Mouse (Mus musculus) adrenal gland, postnatal 25 days (tissue): Measurements from ENCODE around the gene Nptxr. TPM values are rescaled to one million over a fixed set of nuclear protein-coding genes. Genes with fewer than 3 reads are reported as not detected.
A peak's percentile ranks its signal among the peaks of the same experiment; 100 is the strongest.
"Not testable (repeated sequence)": the region's sequence is repeated elsewhere in the genome, so short reads cannot be mapped to it uniquely, and the experiment has no call there.

Experiments used
- DNase-seq: peaks from one replicate; pipeline ENCODE4 v3.0.0; 2021; ENCODE audit warnings: mixed read lengths
- total RNA-seq: library from RNA; stranded (reverse); gene quantifications from 2 replicates; pipeline ENCODE4 v1.2.3, GENCODE M21; 2021

The Nptxr gene
- total RNA-seq, 1 experiment from 2014 or later = 6.8 TPM

DNA sequence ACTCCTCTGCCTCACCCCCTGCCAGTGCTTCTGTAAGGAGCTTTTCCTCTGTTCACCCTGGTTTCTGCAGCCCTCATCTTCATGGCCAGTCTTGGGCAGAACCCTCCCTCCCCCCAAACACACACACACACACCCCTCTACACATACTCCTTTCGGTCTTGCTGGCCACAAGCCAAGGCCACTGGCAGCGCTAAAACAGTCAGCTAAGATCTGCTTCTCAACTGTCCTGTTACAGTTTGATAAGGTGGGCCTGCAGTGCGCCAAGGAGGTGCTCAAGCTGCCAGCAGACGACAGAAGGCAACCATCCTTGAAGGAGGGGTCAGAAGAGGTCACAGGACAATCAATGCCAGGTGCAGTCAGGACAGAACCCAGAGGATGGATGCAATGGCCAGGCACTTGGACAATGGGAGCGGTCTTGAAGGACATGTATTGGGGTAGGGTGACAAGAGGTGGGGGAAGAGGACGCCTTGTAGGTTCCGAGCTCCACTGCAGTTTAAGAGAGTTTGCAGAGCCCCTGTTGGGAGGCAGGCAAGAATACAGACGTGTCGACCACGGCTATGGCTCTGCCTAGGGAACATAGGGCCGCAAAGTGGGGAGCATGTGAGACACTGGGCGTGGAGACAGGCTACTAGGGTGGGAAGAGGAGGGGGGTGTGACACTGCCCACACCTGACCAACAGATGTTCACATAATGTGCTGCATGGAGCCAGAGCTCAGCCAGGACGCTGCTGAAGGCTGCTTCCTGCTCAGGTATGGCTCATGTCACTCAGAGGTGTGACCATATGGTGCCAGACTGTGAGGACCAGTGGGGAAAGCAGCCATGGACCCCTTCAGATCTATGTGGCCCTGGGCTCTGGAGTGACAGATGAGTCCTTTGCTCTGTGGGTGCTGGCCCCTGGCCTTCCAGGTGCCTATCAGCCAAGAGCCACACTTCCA lies 18.0 kb upstream of the Nptxr start:
- no peak for DNase-seq

DNA sequence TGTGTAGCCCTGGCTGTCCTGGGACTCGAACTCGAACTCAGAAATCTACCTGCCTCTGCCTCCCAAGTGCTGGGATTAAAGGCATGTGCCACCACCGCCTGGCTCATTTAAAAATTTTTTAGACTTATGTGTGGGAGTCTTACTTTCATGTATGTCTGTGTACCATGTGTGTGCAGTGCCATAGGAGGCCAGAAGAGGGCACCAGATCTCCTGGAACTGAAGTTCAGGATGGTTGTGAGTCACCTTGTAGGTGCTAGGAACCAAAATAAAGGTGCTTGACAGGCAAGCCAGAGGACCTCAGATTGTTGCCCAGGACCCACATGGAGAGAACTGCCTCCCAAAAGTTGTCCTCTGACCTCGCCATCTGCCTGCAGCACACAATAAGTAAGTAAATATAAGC lies 13.8 kb upstream of the Nptxr start:
- DNase-seq = no peak

DNA sequence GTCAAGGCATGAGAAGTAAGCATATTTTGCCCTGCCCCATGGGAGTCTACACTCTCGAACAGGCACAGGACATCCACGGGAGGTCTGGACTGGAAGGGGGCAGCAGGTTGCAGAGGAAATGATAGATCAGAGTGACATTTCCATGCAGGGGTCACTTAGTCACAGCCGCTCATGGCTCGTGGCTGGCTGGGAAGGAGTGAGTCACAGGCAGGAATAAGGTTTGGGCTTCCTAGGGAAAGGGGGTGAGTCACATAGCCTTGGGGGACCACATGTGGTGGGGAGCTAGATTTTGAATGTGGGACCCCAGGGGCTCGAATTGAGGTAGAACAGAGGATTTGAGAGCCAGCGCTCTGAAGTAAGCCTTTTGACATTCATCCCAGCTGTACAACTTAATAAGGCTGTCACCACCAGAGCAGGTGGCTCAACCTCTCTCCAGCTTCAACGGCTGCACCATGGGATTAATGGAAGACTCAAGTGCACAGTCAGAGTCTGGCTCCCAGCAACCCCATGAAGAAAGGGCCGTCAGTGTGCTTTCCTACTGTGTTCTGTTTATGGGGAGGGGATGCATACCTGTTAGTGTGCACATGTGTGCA lies 9.2 kb upstream of the Nptxr start:
- DNase-seq = peak; percentile 36

DNA sequence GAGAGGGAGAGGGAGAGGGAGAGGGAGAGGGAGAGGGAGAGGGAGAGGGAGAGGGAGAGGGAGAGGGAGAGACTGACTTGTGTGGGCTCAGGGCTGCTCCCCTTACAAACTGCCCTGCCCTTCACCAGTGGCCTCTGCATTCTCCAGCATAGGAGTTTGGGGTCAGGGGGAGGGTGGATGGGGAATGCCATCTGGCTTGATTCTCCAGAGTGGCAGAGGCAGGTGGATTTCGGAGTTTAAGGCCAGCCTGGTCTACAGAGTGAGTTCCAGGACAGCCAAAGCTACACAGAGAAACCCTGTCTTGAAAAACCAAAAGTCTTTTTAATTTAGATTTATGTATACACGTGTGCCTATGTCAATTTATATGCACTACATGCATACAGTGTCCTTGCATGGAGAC lies 8.3 kb upstream of the Nptxr start:
- not testable (repeated sequence) for DNase-seq

DNA sequence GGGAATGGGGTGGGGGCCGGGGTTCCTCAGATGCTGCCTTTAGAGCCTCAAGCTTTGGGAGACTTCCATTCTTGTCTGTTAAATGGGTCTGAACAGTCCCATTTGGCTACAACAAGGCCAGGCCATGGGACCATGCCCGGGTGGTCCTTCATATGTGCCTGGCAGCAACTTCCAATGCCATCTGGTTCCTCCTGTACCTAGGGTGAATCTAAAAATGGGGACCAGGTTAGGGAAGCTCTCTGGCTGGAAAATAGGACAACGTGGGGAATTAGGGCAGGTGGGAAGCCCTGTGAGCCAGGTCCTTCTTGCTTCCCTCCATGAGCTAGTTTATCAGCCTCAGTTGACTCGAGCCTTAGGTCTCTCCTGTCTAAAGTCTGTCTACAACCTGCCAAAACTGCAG lies 6.4 kb upstream of the Nptxr start:
- DNase-seq = no peak

DNA sequence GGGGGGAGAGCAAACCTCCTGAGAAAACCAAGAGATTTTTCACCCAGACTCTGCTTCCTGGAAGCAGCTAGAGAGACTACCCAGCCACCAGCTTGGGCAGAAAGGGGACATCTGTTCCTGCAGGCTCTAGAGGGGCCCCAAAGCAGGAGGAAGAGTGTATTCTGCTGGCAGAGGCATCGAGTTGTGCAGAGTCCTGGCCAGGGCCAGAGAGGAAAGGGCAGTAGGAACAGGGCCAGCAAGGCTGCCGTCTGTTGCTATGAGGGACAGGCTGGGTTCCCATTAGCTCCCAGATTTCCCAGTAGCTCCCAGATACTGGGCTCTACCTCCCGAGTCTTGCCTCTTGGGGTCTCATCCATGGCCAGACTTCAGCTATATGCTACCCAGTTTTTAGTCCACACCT lies 5.5 kb upstream of the Nptxr start:
- no peak for DNase-seq

DNA sequence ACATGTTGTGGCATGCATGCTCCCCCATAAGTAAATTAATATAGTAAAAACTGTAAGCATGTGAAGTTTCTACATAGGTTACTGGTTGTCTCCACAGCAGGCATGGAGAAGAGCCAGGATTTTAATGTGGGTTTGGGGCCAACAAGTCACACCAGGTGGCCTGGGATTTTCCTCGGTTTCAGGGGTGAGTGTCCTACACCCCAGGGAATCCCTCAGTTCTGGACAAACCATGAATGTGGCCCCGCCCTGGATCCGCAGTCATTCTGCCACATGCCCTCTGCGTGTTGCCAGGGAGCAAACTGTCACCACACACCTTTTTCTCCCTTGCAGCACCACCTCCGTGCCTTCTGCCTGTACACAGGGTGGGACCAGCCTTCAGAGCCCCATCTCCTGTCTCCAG lies 4.1 kb upstream of the Nptxr start:
- DNase-seq = no peak

DNA sequence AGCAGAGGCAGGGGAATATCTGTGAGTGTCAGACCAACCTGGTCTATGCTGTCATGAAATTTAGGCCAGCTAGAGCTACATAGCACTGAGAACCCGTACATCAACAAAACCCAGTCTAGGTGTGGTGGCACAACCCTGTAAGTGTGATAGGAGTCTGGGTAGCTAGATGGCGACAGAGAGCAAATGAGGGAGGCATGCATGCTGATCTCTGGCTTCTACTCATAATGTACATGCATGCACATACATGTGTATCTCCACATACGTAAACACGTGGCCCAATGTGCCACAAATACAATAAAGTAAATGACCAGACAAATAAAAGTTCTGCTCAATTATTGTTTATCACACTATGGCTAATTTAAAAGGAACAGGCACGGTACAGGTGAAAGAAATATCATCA lies 3.5 kb upstream of the Nptxr start:
- no peak for DNase-seq

DNA sequence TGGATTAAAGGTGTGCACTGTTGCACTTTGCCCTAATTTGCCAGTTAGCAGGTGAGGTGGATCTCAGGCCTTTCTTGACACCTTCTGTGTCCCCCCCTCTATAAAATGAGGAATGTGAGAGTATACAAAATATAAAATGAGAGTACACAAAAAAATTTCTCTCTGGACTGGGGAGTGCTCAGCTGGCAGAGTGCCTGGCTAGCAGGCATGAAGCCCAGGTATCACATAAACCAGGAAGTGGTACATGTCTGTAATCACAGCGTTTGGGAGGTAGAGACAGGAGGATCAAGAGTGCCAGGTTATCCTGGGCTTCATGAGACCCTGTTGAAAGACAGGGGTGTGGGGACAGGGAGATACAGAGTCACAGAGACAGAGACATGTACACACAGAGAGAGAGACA lies 2.5 kb upstream of the Nptxr start:
- no peak for DNase-seq

DNA sequence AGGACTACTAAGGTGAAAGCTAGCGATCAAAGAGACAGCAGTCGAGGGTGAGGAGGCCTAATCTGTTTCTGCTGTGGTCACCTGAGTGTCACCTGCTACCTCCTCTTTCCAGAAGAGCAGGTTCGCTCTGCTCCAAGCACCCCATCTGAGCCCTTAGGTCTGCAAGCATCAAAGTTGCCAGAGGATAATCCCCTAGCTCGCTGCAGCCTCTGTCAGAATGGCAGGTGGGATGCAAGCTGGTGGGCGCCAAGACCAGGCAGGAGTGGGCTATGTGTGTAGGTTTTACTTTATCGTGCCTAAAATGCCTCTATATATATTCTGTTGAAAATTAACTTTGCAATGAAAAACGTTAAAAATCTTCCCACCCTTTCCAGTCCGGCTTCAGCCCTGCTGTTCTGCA lies 680 bp upstream of the Nptxr start:
- DNase-seq = no peak

DNA sequence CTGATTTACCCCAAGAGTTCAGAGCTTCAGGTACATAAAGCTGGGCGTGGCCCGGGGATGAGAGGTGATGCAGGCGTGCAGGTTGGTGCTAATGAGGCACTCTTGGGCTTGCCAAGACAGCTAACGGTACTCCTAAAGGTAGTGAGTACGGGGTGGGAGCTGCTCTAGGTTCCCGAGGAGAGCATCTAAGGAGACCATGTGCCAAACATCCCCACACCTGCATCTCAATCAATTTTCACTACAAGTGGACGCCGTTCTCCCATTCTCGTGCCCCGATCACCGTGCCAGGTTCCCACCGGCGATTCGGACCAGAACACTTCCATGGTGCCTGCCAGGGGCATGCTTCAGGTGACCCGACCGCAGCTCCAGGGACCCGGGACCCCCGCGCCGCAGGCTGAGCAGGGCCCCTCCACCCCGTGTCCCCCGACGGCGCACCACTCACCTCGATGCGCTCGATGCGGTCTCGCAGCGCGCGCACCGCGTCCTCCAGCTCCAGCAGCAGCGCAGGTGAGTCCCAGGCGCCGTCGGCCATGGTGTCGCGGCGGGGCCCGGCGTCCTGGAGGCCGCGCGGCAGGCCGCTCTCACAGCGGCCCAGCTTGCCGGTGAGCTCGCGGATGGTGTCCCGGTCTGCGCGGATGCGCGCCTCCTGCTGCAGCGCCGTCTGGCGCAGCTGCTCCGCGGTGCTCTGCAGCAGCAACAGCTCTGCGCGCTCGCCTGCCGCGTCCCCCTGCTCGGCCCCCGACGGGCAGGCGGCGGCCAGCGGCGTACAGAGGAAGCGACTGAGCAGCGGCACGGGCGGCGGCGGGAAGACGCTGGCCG lies 824 bp downstream of the Nptxr start:
- peak; percentile 43 for DNase-seq

DNA sequence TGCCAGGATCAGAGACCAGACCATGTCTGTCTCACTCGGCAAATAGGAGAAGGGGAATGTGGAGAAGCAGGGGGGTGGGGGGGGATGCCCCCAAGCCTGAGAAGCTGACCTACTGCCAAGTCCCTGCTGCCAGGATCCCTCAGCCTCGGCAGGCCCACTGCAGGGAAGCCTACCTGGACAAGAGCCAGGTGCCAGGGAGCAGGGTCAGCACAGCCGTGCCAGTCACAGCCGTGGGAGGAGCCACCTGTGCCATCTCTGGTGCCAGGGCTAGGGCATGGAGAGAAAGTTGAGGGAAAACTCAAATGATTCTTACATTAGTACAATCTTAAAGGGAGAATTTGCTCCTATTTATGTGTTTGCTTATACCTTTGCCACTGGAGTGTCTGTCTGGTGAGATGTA lies 2.3 kb downstream of the Nptxr start:
- no peak for DNase-seq

DNA sequence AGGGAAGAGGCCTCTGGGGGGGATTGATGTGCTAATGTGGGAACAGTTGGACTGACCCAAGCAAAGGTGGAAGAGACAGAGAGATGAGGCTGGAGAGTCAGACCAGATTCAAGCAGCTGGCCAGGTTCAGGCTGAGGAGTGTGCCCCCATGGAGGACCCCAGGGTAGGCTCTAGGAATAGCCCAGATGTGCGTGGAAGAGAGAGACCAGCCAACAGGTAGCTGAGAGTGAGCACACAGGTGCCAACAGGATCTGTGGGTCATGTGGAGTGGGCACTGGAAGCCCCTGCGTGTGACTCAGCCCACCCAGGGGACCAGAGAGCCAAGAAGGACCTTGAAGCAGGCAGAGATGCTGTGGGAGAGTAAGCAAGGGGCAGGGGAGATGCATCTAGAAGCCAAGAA lies 2.9 kb downstream of the Nptxr start:
- DNase-seq = no peak

DNA sequence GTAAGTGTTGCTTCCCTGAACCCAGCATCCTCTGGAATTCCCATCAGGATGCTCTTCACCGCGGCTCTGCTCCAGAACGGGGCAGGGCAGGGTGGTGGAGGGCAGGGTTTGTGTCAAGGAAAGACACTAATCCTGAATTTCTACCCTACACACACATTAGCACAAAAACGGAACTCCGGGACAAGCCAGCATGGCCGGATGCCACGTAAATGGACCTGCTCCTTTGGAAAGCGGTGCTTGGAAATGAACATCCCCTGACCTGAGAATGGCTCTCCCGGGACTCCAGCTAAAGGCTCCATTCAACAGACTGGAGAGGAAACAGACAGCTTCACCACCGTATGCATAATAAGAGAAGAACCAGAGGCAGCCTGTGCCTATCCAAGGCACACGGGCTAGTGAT lies 3.9 kb downstream of the Nptxr start:
- DNase-seq = no peak

DNA sequence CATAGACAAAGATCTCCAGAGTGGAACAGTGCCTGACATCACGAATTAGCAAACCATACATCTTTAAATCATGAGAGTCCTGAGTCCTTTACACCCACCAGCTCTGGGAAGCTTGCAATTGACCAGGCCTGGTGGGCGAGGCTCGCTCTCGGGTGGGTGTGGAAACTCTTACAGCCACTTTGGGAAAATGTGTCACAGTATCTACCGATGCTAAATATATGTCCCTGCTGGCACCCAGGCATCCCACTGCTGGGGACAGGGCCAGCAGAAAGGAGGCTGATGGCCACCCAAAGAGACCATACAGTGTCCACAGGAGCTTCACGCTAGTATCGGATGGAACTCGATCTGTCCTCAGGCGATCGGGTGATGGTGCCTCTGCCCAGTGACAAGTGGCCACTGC lies 6.0 kb downstream of the Nptxr start:
- DNase-seq = no peak

DNA sequence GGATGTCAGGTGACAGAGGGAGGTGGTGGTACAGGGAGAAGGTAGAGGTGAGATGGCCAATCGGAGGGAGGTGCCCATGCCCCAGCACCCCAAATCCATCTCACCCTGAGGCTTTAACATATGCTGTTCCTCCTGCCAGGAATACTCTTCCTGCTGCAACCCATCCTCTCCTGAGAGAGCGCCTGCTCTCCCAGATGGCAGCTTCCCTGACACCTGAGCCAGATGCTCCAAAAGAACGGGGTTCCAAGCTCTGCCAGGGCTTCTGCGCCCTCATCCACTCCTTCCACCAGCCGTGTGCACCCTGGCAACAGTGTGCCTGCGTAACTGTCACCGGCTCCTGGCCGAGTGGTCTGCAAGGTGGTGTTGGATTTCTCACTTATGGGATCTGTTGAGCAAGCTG lies 6.9 kb downstream of the Nptxr start:
- no peak for DNase-seq

DNA sequence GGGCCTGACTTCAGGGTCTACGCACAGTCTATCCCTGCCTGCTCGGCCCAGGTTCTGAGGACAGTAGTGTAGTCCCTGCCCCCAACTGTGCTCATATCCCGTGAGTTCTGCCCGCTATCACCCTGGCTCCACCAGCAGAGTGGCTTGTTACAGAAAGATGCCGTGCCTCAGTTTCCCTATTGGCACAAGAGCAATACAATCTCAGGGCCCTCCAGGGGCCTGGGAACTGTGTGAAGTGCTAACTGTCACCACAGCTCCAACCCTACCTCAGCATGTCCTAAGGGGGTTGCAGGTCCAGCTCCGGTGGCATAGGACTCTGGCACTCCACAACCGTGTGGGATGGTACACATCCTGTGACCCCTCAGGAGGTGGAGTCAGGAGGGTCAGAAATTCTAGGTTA lies 7.5 kb downstream of the Nptxr start:
- DNase-seq = no peak

DNA sequence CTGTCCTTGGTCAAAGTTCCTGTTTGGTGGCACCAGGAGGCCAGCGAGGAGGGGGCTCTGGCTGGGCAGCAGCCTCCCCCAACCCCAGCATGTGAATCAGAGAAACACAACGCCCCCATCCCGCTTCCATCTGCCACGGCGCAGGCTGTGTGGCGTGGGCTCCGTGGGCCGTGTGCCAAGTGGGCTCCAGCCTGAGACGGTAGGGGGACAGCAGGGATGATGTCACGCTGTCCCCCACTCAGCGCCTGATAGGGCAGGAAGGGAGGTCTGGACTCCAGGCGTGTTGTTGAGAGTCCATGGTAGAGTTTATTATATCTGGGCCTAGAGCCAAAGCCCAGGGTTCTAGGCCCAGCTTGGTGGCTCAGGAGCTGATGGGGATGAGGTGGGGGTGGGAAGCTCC lies 8.3 kb downstream of the Nptxr start:
- no peak for DNase-seq

DNA sequence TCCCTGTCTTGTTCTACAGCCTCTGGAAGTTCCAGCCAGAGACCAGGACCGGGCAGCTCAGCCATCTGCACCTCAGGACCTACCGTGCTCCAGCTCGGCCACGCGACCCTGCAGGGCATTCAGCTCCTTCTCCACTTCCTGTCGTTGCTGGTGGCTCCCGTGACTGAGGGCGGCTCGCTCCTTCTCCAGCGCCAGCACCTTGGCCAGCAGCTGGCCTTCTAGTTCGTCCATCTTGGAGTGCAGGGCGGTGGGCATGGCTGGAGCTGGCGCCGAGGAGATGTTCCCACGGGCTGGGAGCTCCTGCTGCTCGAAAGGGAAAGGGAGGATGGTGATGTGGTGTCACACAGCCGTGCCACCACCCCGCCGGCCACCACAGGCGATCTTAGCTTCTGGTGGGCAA lies 10.4 kb downstream of the Nptxr start:
- no peak for DNase-seq

DNA sequence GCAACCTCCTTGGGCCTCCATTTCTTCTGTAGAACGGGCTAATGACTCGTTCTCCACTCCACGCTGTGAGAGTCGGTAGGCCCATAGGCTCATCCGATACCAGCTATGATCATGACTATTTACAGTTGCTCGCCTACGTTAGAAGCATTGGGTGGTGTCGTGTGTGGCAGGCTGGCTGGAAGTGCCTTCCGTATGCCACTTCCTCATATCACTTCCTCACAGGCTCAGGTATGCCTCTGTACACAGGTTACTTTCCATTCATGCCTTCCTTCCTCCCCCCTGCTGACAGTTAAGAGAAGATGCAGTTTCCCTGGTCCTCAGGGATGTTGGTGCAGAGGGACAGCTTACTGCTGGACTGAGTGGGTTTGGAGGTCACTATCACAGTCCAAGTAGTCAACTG lies 11.5 kb downstream of the Nptxr start:
- no peak for DNase-seq

DNA sequence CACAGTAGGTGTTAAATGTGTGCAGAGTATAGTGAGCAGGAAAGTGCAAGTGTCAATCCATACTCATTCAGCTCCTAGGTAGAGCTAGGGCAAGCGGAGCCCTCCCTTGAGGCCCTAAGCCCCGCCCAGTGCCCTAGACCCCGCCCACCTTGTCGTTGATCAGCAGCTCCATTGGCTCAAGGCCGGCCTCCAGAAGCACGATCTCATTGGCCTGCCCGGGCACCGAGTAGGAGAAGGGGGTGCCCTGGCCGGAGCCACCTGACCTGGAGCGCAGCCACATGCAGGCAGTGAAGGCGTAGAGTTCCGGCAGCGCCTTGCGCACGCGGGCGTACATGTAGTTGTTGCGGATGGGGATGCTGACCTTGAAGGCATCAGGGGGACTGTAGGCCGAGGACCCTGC lies 12.1 kb downstream of the Nptxr start:
- DNase-seq = no peak

DNA sequence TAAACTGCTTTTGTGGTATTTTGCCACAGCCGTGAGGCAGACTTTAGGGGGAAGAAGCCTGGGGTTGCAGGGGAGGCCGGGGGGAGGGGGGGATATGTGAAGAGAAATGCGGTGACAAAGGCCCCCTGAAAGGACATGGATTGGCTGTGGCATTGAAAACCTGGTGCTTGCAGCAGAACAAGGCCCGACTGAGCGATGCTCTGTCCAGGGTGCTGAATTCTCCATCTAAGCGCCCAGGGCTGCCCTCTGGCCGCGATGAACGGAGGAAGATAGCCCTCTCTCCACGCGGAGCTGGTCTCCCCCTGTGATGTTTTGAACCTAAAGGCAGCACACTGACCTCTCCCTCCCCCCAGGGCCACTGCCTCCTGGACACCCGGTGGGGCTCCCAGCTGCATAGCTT lies 13.1 kb downstream of the Nptxr start:
- DNase-seq = peak; percentile 62

DNA sequence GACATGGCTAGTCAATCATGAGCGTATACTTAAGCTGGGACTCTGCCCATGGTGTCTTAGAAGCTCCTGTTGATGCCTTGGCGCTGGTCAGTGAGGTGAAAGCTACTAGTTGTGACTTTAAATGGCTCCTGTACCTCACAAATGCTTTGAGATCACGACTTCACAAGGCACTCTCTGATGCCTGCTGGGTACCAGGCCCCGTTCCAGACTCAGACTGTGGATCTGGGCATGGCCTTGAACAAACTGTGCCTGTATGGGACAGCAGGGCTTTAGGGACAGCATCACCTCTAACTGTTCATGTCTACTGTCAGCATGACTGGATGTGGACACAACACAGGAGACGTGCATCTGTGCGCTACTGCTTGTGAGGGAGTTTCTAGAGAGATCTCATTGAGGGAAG lies 13.7 kb downstream of the Nptxr start:
- no peak for DNase-seq
